Mouse (Mus musculus): ENCODE data around the gene Gnb5. TPM values are rescaled to one million over a fixed set of nuclear protein-coding genes. Genes with fewer than 3 reads are reported as not detected.

The Gnb5 gene
- total and polyA plus RNA-seq, 3 experiments, result 3.1 to 6.5 (median 4.7) TPM

GRCm38 (mm10) chr9:75361699-75362098 lies 55.6 kb downstream of the Gnb5 start:
- in situ Hi-C loops (cut with MboI; ENCODE audit: low pct_ligation_motif_present, low pct_unique_long_range_greater_than_20kb, low sequenced_read_pairs), result no loop called here
- no peak overlapping the region for H3K4me3 ChIP-seq (replicated peaks in 1 of 3; ENCODE audit: low read depth in 2 of 3, low read length in 2 of 3, poor library complexity in 1 of 3)
- H3K27ac ChIP-seq (ENCODE audit: insufficient read depth, low read depth), result no peak overlapping the region
- no peak overlapping the region for H3K4me2 ChIP-seq (ENCODE audit: insufficient read depth, low read depth, poor library complexity, severe bottlenecking)
- peaks cover 0 to 14% of the 10 kb centered on the region in 2 experiments; a peak in 2 of 4 replicates for H3K4me1 ChIP-seq (ENCODE audit: control insufficient read depth in 1 of 2, insufficient read depth in 2 of 2)
- no peak overlapping the region for H3K9ac ChIP-seq (ENCODE audit: insufficient read depth, low read depth)
- dilution Hi-C loops (cut with MboI; ENCODE audit: extremely low pct_ligation_motif_present, extremely low pct_unique_long_range_greater_than_20kb, low sequenced_read_pairs), result no loop called here
- H3K9me3 ChIP-seq (replicated peaks; ENCODE audit: low read length), result no peaks in the 10 kb centered on the region
- peak; percentile 70 for DNase-seq (ENCODE audit: extremely low read depth)
- H3K36me3 ChIP-seq (replicated peaks in 1 of 2; ENCODE audit: control insufficient read depth in 1 of 2, insufficient read depth in 1 of 2, low read length in 1 of 2), result no peaks in the 10 kb centered on the region
- TF ChIP-seq ZMIZ1 (IDR thresholded peaks at IDR 0.05; ENCODE audit: low read depth, low read length), result no peak
- peak; percentile 82 for TF ChIP-seq ZNF384 (IDR thresholded peaks at IDR 0.05; ENCODE audit: low read depth, low read length)
- peak; percentile 41; the same call in 1 of the 2 replicates for TF ChIP-seq MXI1 (IDR thresholded peaks at IDR 0.05; ENCODE audit: low read depth, low read length)
- peak; percentile 57 to 91 for TF ChIP-seq CTCF (conservative IDR thresholded peaks at IDR 0.05 in 1 of 2, IDR thresholded peaks at IDR 0.05 in 1 of 2; ENCODE audit: low read depth in 2 of 2, low read length in 2 of 2)
- peak; percentile 43 for TF ChIP-seq ZC3H11A (IDR thresholded peaks at IDR 0.05; ENCODE audit: low read depth, low read length)
- TF ChIP-seq ELF1 (IDR thresholded peaks at IDR 0.05; ENCODE audit: low read depth, low read length), result peak; percentile 39; the same call in 1 of the 2 replicates
- TF ChIP-seq IRF4 (IDR thresholded peaks at IDR 0.05; ENCODE audit: low read depth, low read length), result peak; percentile 59; the same call in 1 of the 2 replicates
- no peak for TF ChIP-seq SIN3A (IDR thresholded peaks at IDR 0.05; ENCODE audit: low read length)
- no peak for TF ChIP-seq KAT2A (IDR thresholded peaks at IDR 0.05; ENCODE audit: insufficient replicate concordance, low read length)
- TF ChIP-seq SMC3 (IDR thresholded peaks at IDR 0.05; ENCODE audit: low read depth, low read length), result peak; percentile 98
- TF ChIP-seq POLR2AphosphoS2 (IDR thresholded peaks at IDR 0.05; ENCODE audit: low read depth, low read length), result no peak
- peak; percentile 76 for TF ChIP-seq RAD21 (IDR thresholded peaks at IDR 0.05; ENCODE audit: low read depth, low read length)
- TF ChIP-seq NELFE (IDR thresholded peaks at IDR 0.05; ENCODE audit: low read depth, low read length), result peak; percentile 33; the same call in 1 of the 2 replicates
- no peaks in the 10 kb centered on the region for H3K79me2 ChIP-seq (replicated peaks; ENCODE audit: control insufficient read depth, extremely low read depth, insufficient read depth, poor library complexity, severe bottlenecking)
- no peaks in the 10 kb centered on the region for H3K27me3 ChIP-seq (replicated peaks)

- Histone ChIP-seq H3K9ac (ENCODE audit: insufficient read depth, low read depth) (no peak overlapping the region), H3K4me1 (ENCODE audit: control insufficient read depth in 1 of 2, insufficient read depth in 2 of 2) (peaks cover 0 to 13% of the 10 kb centered on the region in 2 experiments; a peak in 2 of 4 replicates), H3K27me3 (replicated peaks) (no peaks in the 10 kb centered on the region), H3K4me3 (replicated peaks in 1 of 3; ENCODE audit: low read depth in 2 of 3, low read length in 2 of 3, poor library complexity in 1 of 3) (no peak overlapping the region), H3K9me3 (replicated peaks; ENCODE audit: low read length) (no peaks in the 10 kb centered on the region), H3K27ac (ENCODE audit: insufficient read depth, low read depth) (no peak overlapping the region), H3K36me3 (replicated peaks in 1 of 2; ENCODE audit: control insufficient read depth in 1 of 2, insufficient read depth in 1 of 2, low read length in 1 of 2) (no peaks in the 10 kb centered on the region), H3K79me2 (replicated peaks; ENCODE audit: control insufficient read depth, extremely low read depth, insufficient read depth, poor library complexity, severe bottlenecking) (no peaks in the 10 kb centered on the region), H3K4me2 (ENCODE audit: insufficient read depth, low read depth, poor library complexity, severe bottlenecking) (no peak overlapping the region)
- TF ChIP-seq TCF12 (IDR thresholded peaks at IDR 0.05; ENCODE audit: low read depth, low read length), result no peak
- TF ChIP-seq UBTF (IDR thresholded peaks at IDR 0.05; ENCODE audit: low read depth, low read length), result no peak
- TF ChIP-seq RCOR1 (conservative IDR thresholded peaks at IDR 0.05; ENCODE audit: low read depth, low read length), result no peak
- no peak for TF ChIP-seq MAZ (IDR thresholded peaks at IDR 0.05; ENCODE audit: low read depth, low read length)
- dilution Hi-C loops (cut with MboI; ENCODE audit: extremely low pct_ligation_motif_present, extremely low pct_unique_long_range_greater_than_20kb, low sequenced_read_pairs) (no loop called here), in situ Hi-C loops (cut with MboI; ENCODE audit: low pct_ligation_motif_present, low pct_unique_long_range_greater_than_20kb, low sequenced_read_pairs) (no loop called here)
- no peak for DNase-seq (ENCODE audit: extremely low read depth)
Measured at GRCm38 (mm10) chr9:75362201-75362600, 56.1 kb downstream of the Gnb5 start.
